Mouse (Mus musculus): ENCODE results near the gene Dppa3. TPM values are rescaled to one million over a fixed set of nuclear protein-coding genes. Genes with fewer than 3 reads are reported as not detected.

The Dppa3 gene
- total and polyA plus RNA-seq, 3 experiments = not detected

DNA sequence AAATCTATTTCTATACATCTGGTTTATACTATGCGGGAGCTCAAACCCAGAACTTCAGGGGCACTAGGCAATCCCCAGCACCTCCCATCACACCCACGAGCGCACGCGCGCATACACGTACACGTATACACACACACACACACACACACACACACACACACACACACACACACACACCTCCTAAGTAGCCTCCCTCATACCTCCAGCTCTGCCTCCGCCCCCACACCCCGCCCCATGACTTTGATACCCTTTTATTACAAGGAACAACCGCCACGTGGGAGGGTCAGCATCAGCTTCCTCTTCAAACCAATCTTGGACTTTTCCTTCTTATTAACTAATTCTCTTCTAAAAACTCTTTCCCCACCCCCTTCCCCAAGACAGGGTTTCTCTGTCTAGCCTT lies 18.5 kb upstream of the Dppa3 start:
- H3K36me3 ChIP-seq (ENCODE audit: control insufficient read depth in 1 of 2, insufficient read depth in 2 of 2, low read length in 2 of 2) = peaks cover 0 to 17% of the 10 kb centered on the region in 2 experiments; a peak in 3 of 4 replicates
- TF ChIP-seq NRF1 (IDR thresholded peaks at IDR 0.05; ENCODE audit: insufficient read depth, low read depth, low read length, poor library complexity, severe bottlenecking) (peak; percentile 38; the same call in 1 of the 2 replicates), EP300 (IDR thresholded peaks at IDR 0.05; ENCODE audit: low read depth in 1 of 2, low read length in 2 of 2) (peak in 1 of 2 experiments; percentile 12; a peak in 1 of 4 replicates), JUND (IDR thresholded peaks at IDR 0.05; ENCODE audit: low read depth, low read length) (no peak), MYC (IDR thresholded peaks at IDR 0.05; ENCODE audit: low read depth, low read length) (peak; percentile 68), KAT2A (conservative IDR thresholded peaks at IDR 0.05; ENCODE audit: low read depth, low read length) (no peak), ZKSCAN1 (IDR thresholded peaks at IDR 0.05; ENCODE audit: low read depth, low read length) (no peak), POLR2A (IDR thresholded peaks at IDR 0.05; ENCODE audit: control insufficient read depth in 1 of 2, insufficient read depth in 1 of 2, low read depth in 1 of 2, low read length in 2 of 2, poor library complexity in 1 of 2) (no peak), POLR2AphosphoS5 (IDR thresholded peaks at IDR 0.05; ENCODE audit: borderline replicate concordance, low read depth, low read length) (no peak), USF1 (IDR thresholded peaks at IDR 0.05; ENCODE audit: low read depth, low read length) (peak; percentile 69), MAX (IDR thresholded peaks at IDR 0.05; ENCODE audit: low read length) (peak; percentile 60; the same call in 1 of the 2 replicates), MXI1 (IDR thresholded peaks at IDR 0.05; ENCODE audit: low read depth, low read length) (peak; percentile 65)
- DNase-seq (ENCODE audit: low read depth, low spot score) = peak; percentile 78
- peaks cover 7 to 22% of the 10 kb centered on the region in 2 experiments for H3K4me1 ChIP-seq (ENCODE audit: control insufficient read depth in 1 of 2, insufficient read depth in 2 of 2, low read length in 2 of 2)
- H3K9me3 ChIP-seq (replicated peaks; ENCODE audit: insufficient read depth, low read length) = no peaks in the 10 kb centered on the region
- H3K27ac ChIP-seq (ENCODE audit: control insufficient read depth, low read depth, low read length) = peak overlapping the region; percentile 86
- H3K4me3 ChIP-seq (ENCODE audit: control insufficient read depth in 1 of 2, insufficient read depth in 1 of 2, low read depth in 2 of 2, low read length in 2 of 2) = peak overlapping the region; percentile 66 to 76
- peak overlapping the region; percentile 78 for H3K9ac ChIP-seq (ENCODE audit: control insufficient read depth, low read depth, low read length, poor library complexity, severe bottlenecking)
- peaks cover 24% of the 10 kb centered on the region for H3K79me2 ChIP-seq (ENCODE audit: control insufficient read depth, insufficient read depth, low read length, poor library complexity)
- no peaks in the 10 kb centered on the region for H3K27me3 ChIP-seq (ENCODE audit: control insufficient read depth in 1 of 2, insufficient read depth in 2 of 2, low read length in 2 of 2)

DNA sequence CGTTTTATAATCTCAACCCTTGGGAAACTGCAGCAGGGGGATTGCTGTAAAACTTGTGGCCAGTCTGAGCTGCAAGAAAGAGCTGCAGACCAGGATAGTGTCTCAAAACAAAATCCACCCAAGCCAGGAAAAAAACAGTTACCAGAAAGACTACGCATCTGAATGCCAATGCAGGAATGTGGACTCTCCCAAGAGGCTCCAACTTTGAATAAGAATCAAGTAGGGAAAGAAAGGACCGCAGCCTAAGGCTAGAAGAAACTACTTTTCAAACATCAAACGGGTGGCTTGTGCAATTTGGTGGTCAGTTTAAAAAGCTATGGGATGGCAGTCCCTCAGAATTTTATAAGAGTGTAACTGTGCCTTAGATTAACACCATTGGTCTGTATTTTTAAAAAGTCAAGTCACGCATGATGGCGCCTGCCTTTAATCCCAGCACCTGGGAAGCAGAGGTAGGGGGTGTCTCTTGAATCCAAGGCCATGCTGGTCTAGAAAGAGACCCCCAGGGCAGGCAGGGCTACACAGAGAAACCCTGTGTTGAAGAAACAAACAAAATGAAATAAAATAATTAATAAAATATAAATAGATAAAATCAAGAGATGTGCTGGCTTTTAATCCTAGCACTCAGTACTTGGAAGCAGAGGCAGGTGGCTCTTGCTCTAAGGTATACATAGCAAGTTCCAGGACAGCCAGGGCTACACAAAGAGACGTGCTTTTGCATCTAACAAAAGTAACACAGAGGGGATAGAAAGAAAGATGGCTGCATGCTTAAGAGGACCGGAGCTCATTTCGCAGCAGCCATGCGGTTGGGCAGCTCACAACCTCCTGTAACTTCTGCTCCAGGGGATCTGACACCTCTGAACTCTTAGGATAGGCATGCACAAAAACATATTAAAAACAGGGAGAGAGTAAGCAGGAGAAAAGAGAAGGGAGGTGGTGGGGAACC lies 17.5 kb upstream of the Dppa3 start:
- Histone ChIP-seq H3K36me3 (ENCODE audit: control insufficient read depth in 1 of 2, insufficient read depth in 2 of 2, low read length in 2 of 2) (peaks cover 0 to 17% of the 10 kb centered on the region in 2 experiments; a peak in 3 of 4 replicates), H3K9ac (ENCODE audit: control insufficient read depth, low read depth, low read length, poor library complexity, severe bottlenecking) (peak overlapping the region; percentile 78), H3K27ac (ENCODE audit: control insufficient read depth, low read depth, low read length) (peak overlapping the region; percentile 86), H3K4me1 (ENCODE audit: control insufficient read depth in 1 of 2, insufficient read depth in 2 of 2, low read length in 2 of 2) (peaks cover 7 to 22% of the 10 kb centered on the region in 2 experiments), H3K9me3 (replicated peaks; ENCODE audit: insufficient read depth, low read length) (no peaks in the 10 kb centered on the region), H3K79me2 (ENCODE audit: control insufficient read depth, insufficient read depth, low read length, poor library complexity) (peaks cover 24% of the 10 kb centered on the region), H3K27me3 (ENCODE audit: control insufficient read depth in 1 of 2, insufficient read depth in 2 of 2, low read length in 2 of 2) (no peaks in the 10 kb centered on the region), H3K4me3 (ENCODE audit: control insufficient read depth in 1 of 2, insufficient read depth in 1 of 2, low read depth in 2 of 2, low read length in 2 of 2) (peak overlapping the region; percentile 66 to 76)
- DNase-seq (ENCODE audit: low read depth, low spot score) = peak; percentile 69
- no peak for TF ChIP-seq MAFK (IDR thresholded peaks at IDR 0.05; ENCODE audit: borderline replicate concordance, low read depth, low read length)
- peak in 1 of 2 experiments; percentile 31; a peak in 1 of 4 replicates for TF ChIP-seq EP300 (IDR thresholded peaks at IDR 0.05; ENCODE audit: low read depth in 1 of 2, low read length in 2 of 2)
- peak; percentile 91; the same call in 1 of the 2 replicates for TF ChIP-seq CHD1 (IDR thresholded peaks at IDR 0.05; ENCODE audit: low read depth, low read length)
- TF ChIP-seq ELF1 (IDR thresholded peaks at IDR 0.05; ENCODE audit: low read depth, low read length) = no peak
- TF ChIP-seq ETS1 (IDR thresholded peaks at IDR 0.05; ENCODE audit: low read depth, low read length) = no peak; the same call in 1 of the 2 replicates
- TF ChIP-seq HCFC1 (IDR thresholded peaks at IDR 0.05; ENCODE audit: low read depth, low read length) = 0 out of 2 replicates have a peak, but pooled peaks have one; percentile 9
- TF ChIP-seq ZMIZ1 (IDR thresholded peaks at IDR 0.05; ENCODE audit: low read depth, low read length) = 0 out of 2 replicates have a peak, but pooled peaks have one; percentile 28
- no peak for TF ChIP-seq USF2 (IDR thresholded peaks at IDR 0.05; ENCODE audit: borderline replicate concordance in 1 of 2, insufficient read depth in 1 of 2, low read depth in 1 of 2, low read length in 2 of 2)
- TF ChIP-seq MAX (IDR thresholded peaks at IDR 0.05; ENCODE audit: low read length) = no peak
- TF ChIP-seq POLR2AphosphoS2 (IDR thresholded peaks at IDR 0.05; ENCODE audit: low read length) = no peak
- no peak for TF ChIP-seq POLR2A (IDR thresholded peaks at IDR 0.05; ENCODE audit: control insufficient read depth in 1 of 2, insufficient read depth in 1 of 2, low read depth in 1 of 2, low read length in 2 of 2, poor library complexity in 1 of 2)
- no peak for TF ChIP-seq MXI1 (IDR thresholded peaks at IDR 0.05; ENCODE audit: low read depth, low read length)
- no peak for TF ChIP-seq TAL1 (IDR thresholded peaks at IDR 0.05; ENCODE audit: low read length)
- TF ChIP-seq NELFE (IDR thresholded peaks at IDR 0.05; ENCODE audit: low read depth, low read length) = no peak; the same call in 1 of the 2 replicates
